Mouse (Mus musculus) spleen, adult 2 months (tissue): Measurements from ENCODE around the gene Hpd.

Experiments
- CTCF ChIP-seq: fragments of 200-500 bp; IDR thresholded peaks from 2 replicates; pipeline ENCODE4 v1.5.1; 2011; ENCODE audit warnings: mild to moderate bottlenecking, inconsistent platforms; ENCODE audit not compliant: insufficient read depth, insufficient read length, insufficient replicate concordance; ENCODE audit errors: extremely low read depth
- POLR2A ChIP-seq: fragments of 200-500 bp; IDR thresholded peaks from 2 replicates; pipeline ENCODE4 v1.6.1; 2011; ENCODE audit warnings: low read depth, low read length, inconsistent platforms

GRCm38 (mm10) chr5:123201987-123202386 is 19.5 kb upstream of the Hpd start:
- TF ChIP-seq CTCF (no peak), POLR2A (no peak)
